Mouse (Mus musculus): ENCODE data around the gene Ints11.
A peak's percentile ranks its signal among the peaks of the same experiment; 100 is the strongest.

The Ints11 gene

GRCm38 (mm10) chr4:155847591-155848352, 21.6 kb upstream of the Ints11 start:
- no peak for DNase-seq (ENCODE audit: low spot score in 2 of 2)

- DNase-seq (ENCODE audit: low spot score in 2 of 2), result no peak
These were observed 20.8 kb upstream of the Ints11 start for GRCm38 (mm10) chr4:155848434-155849095.

GRCm38 (mm10) chr4:155849391-155849790, 20.0 kb upstream of the Ints11 start:
- no peak for DNase-seq (ENCODE audit: low spot score in 2 of 2)

- no peak for DNase-seq (ENCODE audit: low spot score in 2 of 2)
These were observed 19.4 kb upstream of the Ints11 start for GRCm38 (mm10) chr4:155849792-155850451.

GRCm38 (mm10) chr4:155851368-155851767, 18.0 kb upstream of the Ints11 start:
- DNase-seq (ENCODE audit: low spot score in 2 of 2), result no peak

- no peak for DNase-seq (ENCODE audit: low spot score in 2 of 2)
These were observed 17.4 kb upstream of the Ints11 start for GRCm38 (mm10) chr4:155851951-155852411.

GRCm38 (mm10) chr4:155853421-155853820, 15.9 kb upstream of the Ints11 start:
- no peak for DNase-seq (ENCODE audit: low spot score in 2 of 2)

- no peak for DNase-seq (ENCODE audit: low spot score in 2 of 2)
These were observed 14.4 kb upstream of the Ints11 start for GRCm38 (mm10) chr4:155854991-155855390.

GRCm38 (mm10) chr4:155856071-155856470, 13.3 kb upstream of the Ints11 start:
- DNase-seq (ENCODE audit: low spot score in 2 of 2), result no peak

GRCm38 (mm10) chr4:155856881-155857280, 12.5 kb upstream of the Ints11 start:
- DNase-seq (ENCODE audit: low spot score in 2 of 2), result no peak

- DNase-seq (ENCODE audit: low spot score in 2 of 2), result no peak
These were observed 10.0 kb upstream of the Ints11 start for GRCm38 (mm10) chr4:155859318-155859717.

- no peak for DNase-seq (ENCODE audit: low spot score in 2 of 2)
These were observed 7.6 kb upstream of the Ints11 start for GRCm38 (mm10) chr4:155861787-155862186.

- DNase-seq (ENCODE audit: low spot score in 2 of 2), result no peak
These were observed 6.3 kb upstream of the Ints11 start, which contains the start of gene Tas1r3 for GRCm38 (mm10) chr4:155863001-155863400. Tas1r3 (minus strand) TSS chr4:155863362.

- DNase-seq (ENCODE audit: low spot score in 2 of 2), result peak; percentile 29 to 43
These were observed 590 bp upstream of the Ints11 start for GRCm38 (mm10) chr4:155868614-155869298.

- DNase-seq (ENCODE audit: low spot score in 2 of 2), result no peak
These were observed 2.1 kb downstream of the Ints11 start for GRCm38 (mm10) chr4:155871404-155871803.

GRCm38 (mm10) chr4:155883587-155883986, 14.2 kb downstream of the Ints11 start:
- no peak for DNase-seq (ENCODE audit: low spot score in 2 of 2)

- no peak for DNase-seq (ENCODE audit: low spot score in 2 of 2)
These were observed 17.0 kb downstream of the Ints11 start for GRCm38 (mm10) chr4:155886330-155886729.

GRCm38 (mm10) chr4:155887674-155888073, 18.3 kb downstream of the Ints11 start:
- DNase-seq (ENCODE audit: low spot score in 2 of 2), result no peak

- no peak for DNase-seq (ENCODE audit: low spot score in 2 of 2)
These were observed 18.8 kb downstream of the Ints11 start for GRCm38 (mm10) chr4:155888181-155888580.

GRCm38 (mm10) chr4:155889316-155889715, 20.0 kb downstream of the Ints11 start:
- no peak for DNase-seq (ENCODE audit: low spot score in 2 of 2)

GRCm38 (mm10) chr4:155891011-155891471, 21.7 kb downstream of the Ints11 start:
- DNase-seq (ENCODE audit: low spot score in 2 of 2), result no peak

GRCm38 (mm10) chr4:155891551-155892001, 22.2 kb downstream of the Ints11 start, which contains the start of the genes Pusl1 and Acap3:
Pusl1 (minus strand) TSS chr4:155891781.
Acap3 (plus strand) TSS chr4:155891822.
- DNase-seq (ENCODE audit: low spot score in 2 of 2), result peak; percentile 91 to 96
